Mouse (Mus musculus) embryonic facial prominence, embryonic 11.5 days (tissue): Measurements from ENCODE around the gene Olfr643. TPM values are rescaled to one million over a fixed set of nuclear protein-coding genes. Genes with fewer than 3 reads are reported as not detected.

Experiments
- ATAC-seq: fragments of 200-750 bp; cut with Nextera tagmentation; replicated peaks from 2 replicates; pipeline ENCODE4 v1.8.0; 2017; ENCODE audit warnings: low read depth; ENCODE audit not compliant: insufficient number of reproducible peaks, low FRiP score, low TSS enrichment
- DNase-seq: peaks from one replicate; pipeline ENCODE4 v3.0.0-alpha.2; 2015; ENCODE audit warnings: low spot score
- H3K27ac ChIP-seq: fragments of 300-500 bp; sonication (generic); replicated peaks from 2 replicates; pipeline ENCODE4 v1.5.1; 2014; ENCODE audit warnings: mild to moderate bottlenecking, low read depth, low read length, control low read depth
- H3K27me3 ChIP-seq: fragments of 300-500 bp; sonication (generic); 2 replicates; pipeline ENCODE4 v1.6.1; 2014; ENCODE audit warnings: mild to moderate bottlenecking, low read length, moderate library complexity, mixed read lengths; ENCODE audit not compliant: control insufficient read depth, insufficient read depth
- H3K36me3 ChIP-seq: fragments of 300-500 bp; sonication (generic); replicated peaks from 2 replicates; pipeline ENCODE4 v1.6.1; 2014; ENCODE audit warnings: low read depth, mild to moderate bottlenecking, low read length, moderate library complexity, mixed read lengths; ENCODE audit not compliant: control insufficient read depth, insufficient read depth
- H3K4me1 ChIP-seq: fragments of 300-500 bp; sonication (generic); 2 replicates; pipeline ENCODE4 v1.6.1; 2014; ENCODE audit warnings: low read length, mixed read lengths; ENCODE audit not compliant: control insufficient read depth, insufficient read depth
- H3K4me2 ChIP-seq: fragments of 300-500 bp; sonication (generic); 2 replicates; pipeline ENCODE4 v1.6.1; 2014; ENCODE audit warnings: low read depth, mild to moderate bottlenecking, control low read depth, low read length, moderate library complexity
- H3K4me3 ChIP-seq: fragments of 300-500 bp; sonication (generic); 2 replicates; pipeline ENCODE4 v1.5.1; 2014; ENCODE audit warnings: low read depth, low read length, control low read depth
- H3K9ac ChIP-seq: fragments of 300-500 bp; sonication (generic); replicated peaks from 2 replicates; pipeline ENCODE4 v1.6.1; 2014; ENCODE audit warnings: mild to moderate bottlenecking, control low read depth, low read length
- H3K9me3 ChIP-seq: fragments of 300-500 bp; sonication (generic); replicated peaks from 2 replicates; pipeline ENCODE4 v1.6.1; 2016; ENCODE audit warnings: mild to moderate bottlenecking, low read length, inconsistent platforms, mixed read lengths; ENCODE audit not compliant: control insufficient read depth
- whole genome bisulfite sequencing: fragments of 180-500 bp; shearing (Covaris S2); extraction: QIAGEN DNeasy Blood & Tissue Kit; methylation state at CpG from one replicate; pipeline ENCODE4 v1.1.7; 2014; 5-methylcytosine and 5-hydroxymethylcytosine counted together
- polyA plus RNA-seq: library from polyadenylated mRNA; unstranded; fragments of >200 nt; fragmentation: Nextera tagmentation; extraction: Ambion mirVana; gene quantifications from 2 replicates; pipeline ENCODE4 v1.2.1, GENCODE M21; 2014

The Olfr643 gene
- polyA plus RNA-seq, 1 experiment from 2014 or later: not detected

DNA sequence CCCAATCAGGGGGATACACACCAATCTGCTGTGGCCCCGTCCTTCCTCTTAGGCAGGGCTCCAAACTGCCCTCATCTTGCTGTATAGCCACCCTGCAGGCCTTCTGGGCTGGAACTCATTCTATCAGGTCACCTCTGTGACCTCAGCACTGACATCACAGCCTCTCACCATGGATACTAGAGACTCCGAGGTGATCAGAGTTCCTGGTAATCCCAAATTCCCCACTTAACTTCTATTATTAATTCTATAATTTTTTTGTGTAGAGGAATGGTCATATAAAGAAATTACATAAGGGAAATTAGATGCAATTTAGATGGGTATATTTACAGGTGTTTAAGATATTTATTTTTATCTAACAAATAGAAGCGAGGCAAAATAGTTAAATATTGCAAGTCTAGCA is 6.0 kb upstream of the Olfr643 start, which contains the start of gene Ubqln3:
Gene Ubqln3, minus strand, starts transcription at position 101 of the 400 bp plus-strand sequence.
- DNase-seq (no peak), ATAC-seq (no peak)
- Histone ChIP-seq H3K9me3 (no peaks in the 10 kb centered on the region; the same call in 1 of the 2 replicates), H3K4me2 (no peak within 1 kb of the TSS), H3K9ac (no peak within 1 kb of the TSS), H3K4me3 (no peak within 1 kb of the TSS), H3K27ac (no peak within 1 kb of the TSS), H3K36me3 (no peaks in the 10 kb centered on the region), H3K4me1 (no peaks in the 10 kb centered on the region), H3K27me3 (no peaks in the 10 kb centered on the region)
- 73% methylated on average over 3 of the region's 3 CpGs for WGBS

DNA sequence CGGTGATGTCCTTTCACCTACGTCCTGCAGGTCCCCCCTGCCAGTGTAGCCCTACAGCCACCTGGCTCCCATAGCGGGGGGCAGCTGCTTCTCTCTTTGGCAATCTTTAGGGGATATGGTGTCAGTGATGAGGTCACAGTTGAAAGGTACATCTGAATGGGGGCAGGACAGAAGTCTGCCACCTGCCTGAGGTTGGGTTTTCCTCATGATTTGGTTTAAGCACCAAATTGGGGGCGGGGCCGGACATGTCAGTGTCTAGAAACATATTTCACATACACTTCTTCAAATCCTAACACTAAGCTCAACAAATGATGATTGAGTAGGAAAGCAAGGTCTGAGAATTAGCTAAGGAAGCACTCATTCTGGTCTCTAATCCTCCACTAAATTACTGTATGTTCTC is 7.5 kb downstream of the Olfr643 start, which contains the start of gene Ubqln5:
Gene Ubqln5, minus strand, starts transcription at position 101 of the 400 bp plus-strand sequence.
- WGBS: 89% methylated on average over 5 of the region's 5 CpGs
- H3K4me3 ChIP-seq: no peak within 1 kb of the TSS
- ATAC-seq: no peak
- no peaks in the 10 kb centered on the region for H3K4me1 ChIP-seq
- H3K4me2 ChIP-seq: no peak within 1 kb of the TSS
- no peak within 1 kb of the TSS for H3K27ac ChIP-seq
- DNase-seq: no peak
- H3K36me3 ChIP-seq: no peaks in the 10 kb centered on the region
- H3K9me3 ChIP-seq: no peaks in the 10 kb centered on the region
- H3K9ac ChIP-seq: no peak within 1 kb of the TSS
- no peaks in the 10 kb centered on the region for H3K27me3 ChIP-seq

DNA sequence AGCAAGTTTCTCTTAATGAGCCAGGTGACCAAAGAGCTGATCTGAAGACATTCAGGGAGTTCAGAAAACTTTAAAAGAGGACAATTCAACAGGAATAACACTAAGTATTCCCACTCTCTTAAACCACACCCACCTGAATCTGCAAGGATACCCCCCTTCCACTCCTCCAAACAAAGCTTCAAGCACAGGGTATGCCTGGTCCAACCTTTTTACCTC is 32.5 kb downstream of the Olfr643 start, which contains the start of gene Olfr646:
Gene Olfr646, plus strand, starts transcription at position 117 of the 216 bp plus-strand sequence.
- H3K27me3 ChIP-seq: no peaks in the 10 kb centered on the region
- H3K4me3 ChIP-seq: no peak within 1 kb of the TSS
- H3K36me3 ChIP-seq: no peaks in the 10 kb centered on the region
- no peak within 1 kb of the TSS for H3K9ac ChIP-seq
- no peak within 1 kb of the TSS for H3K27ac ChIP-seq
- no peak for DNase-seq
- no peaks in the 10 kb centered on the region for H3K4me1 ChIP-seq
- no peaks in the 10 kb centered on the region for H3K9me3 ChIP-seq
- no peak within 1 kb of the TSS for H3K4me2 ChIP-seq
- ATAC-seq: no peak

DNA sequence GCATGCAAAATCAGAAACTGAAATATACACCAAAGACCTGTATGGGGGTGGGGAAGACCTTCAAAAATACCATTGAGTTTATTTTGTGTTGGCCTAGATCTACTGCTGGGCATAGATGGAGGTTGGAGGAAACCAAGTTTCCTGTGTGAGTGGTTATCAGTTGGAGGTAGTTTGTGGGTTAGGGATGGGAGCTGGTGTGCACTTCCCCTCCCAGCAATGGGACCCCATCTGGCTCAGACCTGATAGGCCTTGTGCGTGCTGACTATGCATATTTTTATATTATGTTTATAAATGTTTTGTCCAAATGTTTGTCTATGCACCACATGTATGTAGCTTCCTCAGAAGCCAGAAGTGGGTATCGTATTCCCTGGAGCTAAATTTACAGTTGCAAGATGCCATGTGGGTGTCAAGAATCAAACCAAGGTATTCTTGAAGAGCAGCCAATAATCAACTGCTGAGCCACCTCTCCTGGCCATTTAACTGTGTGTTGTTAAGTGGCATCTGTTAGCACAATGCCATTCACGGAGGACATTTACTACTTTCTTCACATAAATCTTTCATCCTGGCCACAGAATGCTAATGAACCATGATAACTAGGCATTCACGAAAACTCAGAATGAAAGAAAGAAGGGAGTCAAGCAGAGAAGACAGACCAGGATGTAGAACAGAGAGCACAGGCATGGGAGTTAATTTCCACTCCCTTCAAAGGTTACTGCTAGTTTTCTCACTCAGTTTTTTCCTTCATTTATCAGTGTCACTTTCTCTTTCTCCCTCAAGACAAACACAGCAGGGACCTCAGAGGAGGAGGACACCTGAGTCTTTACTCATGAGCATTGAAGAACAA is 33.1 kb downstream of the Olfr643 start:
- Histone ChIP-seq H3K27ac (no peak overlapping the region), H3K36me3 (no peaks in the 10 kb centered on the region), H3K4me1 (no peaks in the 10 kb centered on the region), H3K4me2 (no peak overlapping the region), H3K4me3 (no peak overlapping the region), H3K27me3 (no peaks in the 10 kb centered on the region), H3K9ac (no peak overlapping the region), H3K9me3 (no peaks in the 10 kb centered on the region)
- no peak for ATAC-seq
- WGBS: 78% methylated on average over 4 of the region's 4 CpGs
- DNase-seq: no peak

DNA sequence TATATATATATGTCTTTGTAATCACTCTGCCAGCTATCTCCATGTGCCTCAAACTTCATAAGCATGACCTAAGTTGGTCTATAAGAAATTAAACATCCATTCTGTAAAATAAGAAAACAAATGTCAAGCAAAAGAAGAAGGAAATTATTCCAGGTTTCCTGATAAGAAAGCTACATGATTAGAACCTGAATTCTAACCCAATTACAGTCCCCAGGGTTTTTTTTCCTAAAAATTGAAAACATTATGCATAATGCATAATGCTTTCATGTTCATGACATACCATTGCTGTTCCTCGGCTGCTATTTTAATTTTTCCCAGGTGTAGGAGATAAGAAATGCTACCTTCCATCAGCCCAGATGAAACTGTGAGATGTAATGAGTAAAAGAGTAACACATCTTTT is 51.8 kb downstream of the Olfr643 start, which contains the start of gene Olfr645:
Gene Olfr645, minus strand, starts transcription at position 101 of the 400 bp plus-strand sequence.
- no peak for ATAC-seq
- no peak for DNase-seq
- H3K9ac ChIP-seq: no peak within 1 kb of the TSS
- H3K4me1 ChIP-seq: no peaks in the 10 kb centered on the region
- no peak within 1 kb of the TSS for H3K4me3 ChIP-seq
- no peak within 1 kb of the TSS for H3K4me2 ChIP-seq
- H3K36me3 ChIP-seq: no peaks in the 10 kb centered on the region
- H3K9me3 ChIP-seq: no peaks in the 10 kb centered on the region
- WGBS: 69% methylated on average over 1 of the region's 1 CpGs
- H3K27ac ChIP-seq: no peak within 1 kb of the TSS
- no peaks in the 10 kb centered on the region for H3K27me3 ChIP-seq

DNA sequence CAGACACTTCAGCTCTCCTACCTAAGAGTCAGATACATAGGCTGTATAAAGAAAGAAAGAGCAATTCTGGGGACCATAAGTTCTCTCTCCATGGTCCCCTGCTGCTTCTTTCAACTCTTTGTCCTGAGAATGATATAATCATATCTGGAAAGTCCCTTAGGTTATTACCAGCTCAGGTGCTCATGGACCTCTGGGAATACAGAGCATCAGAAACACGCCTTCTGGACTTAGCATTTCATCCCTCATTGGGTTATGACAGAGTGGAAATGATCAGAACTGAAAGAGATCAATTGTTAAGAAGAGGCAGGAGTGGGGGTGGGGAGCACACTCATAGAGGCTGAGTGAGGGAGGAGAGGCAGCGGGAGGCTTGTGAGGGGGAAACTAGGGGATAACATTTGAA is 65.4 kb downstream of the Olfr643 start, which contains the start of gene Olfr644:
Gene Olfr644, minus strand, starts transcription at position 101 of the 400 bp plus-strand sequence.
- no peaks in the 10 kb centered on the region for H3K4me1 ChIP-seq
- 60% methylated on average over 2 of the region's 2 CpGs for WGBS
- ATAC-seq: no peak

DNA sequence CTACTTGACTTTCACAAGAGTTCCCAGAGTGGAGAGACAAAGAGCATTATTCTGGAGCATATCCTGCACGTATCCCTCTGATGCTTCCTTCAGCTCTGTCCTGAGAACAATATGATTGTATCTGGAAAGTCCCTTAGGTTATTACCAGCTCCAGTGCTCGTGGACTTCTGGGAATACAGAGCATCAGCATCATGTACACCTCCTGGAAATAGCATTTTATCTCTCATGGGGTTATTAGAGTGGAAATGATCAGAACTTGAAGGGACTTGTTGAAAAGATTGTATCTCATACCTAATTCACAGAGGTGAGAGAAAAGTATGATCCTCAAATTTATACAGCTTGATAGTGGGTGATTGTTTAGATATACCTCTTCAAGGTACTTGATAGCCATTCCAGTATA is 75.9 kb downstream of the Olfr643 start, which contains the start of gene 4930516K23Rik:
Gene 4930516K23Rik, minus strand, starts transcription at position 101 of the 400 bp plus-strand sequence.
- H3K9ac ChIP-seq: no peak within 1 kb of the TSS
- 54% methylated on average over 2 of the region's 2 CpGs for WGBS
- ATAC-seq (no peak), DNase-seq (no peak)
- H3K36me3 ChIP-seq: no peaks in the 10 kb centered on the region
- H3K4me1 ChIP-seq: no peaks in the 10 kb centered on the region
- no peaks in the 10 kb centered on the region for H3K27me3 ChIP-seq
- H3K4me2 ChIP-seq: no peak within 1 kb of the TSS
- no peak within 1 kb of the TSS for H3K4me3 ChIP-seq
- H3K27ac ChIP-seq: no peak within 1 kb of the TSS
- no peaks in the 10 kb centered on the region for H3K9me3 ChIP-seq

More for the DNA sequence above, 65.4 kb downstream of the Olfr643 start, which contains the start of gene Olfr644:
- Histone ChIP-seq H3K27ac (no peak within 1 kb of the TSS), H3K9ac (no peak within 1 kb of the TSS), H3K4me2 (no peak within 1 kb of the TSS), H3K4me3 (no peak within 1 kb of the TSS), H3K27me3 (no peaks in the 10 kb centered on the region), H3K36me3 (no peaks in the 10 kb centered on the region), H3K9me3 (no peaks in the 10 kb centered on the region)
- no peak for DNase-seq

DNA sequence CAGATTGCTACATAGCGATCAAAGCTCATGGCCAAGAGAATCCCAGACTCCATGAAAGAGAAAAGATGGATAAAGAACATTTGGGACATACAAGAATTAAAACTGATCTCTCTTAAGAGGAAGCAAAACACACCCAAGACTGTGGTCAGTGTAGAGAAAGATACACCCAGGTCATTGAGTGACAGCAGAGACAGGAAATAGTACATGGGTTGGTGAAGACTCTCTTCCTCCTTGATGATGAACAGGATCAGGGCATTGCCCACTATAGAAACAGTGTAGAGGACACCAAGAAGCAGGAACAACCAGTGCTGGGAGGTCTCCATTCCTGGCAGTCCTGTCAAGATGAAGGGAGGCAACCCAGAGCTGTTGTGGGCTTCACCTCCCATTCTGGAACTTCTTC is 78.0 kb downstream of the Olfr643 start:
- no peak for DNase-seq
- Histone ChIP-seq H3K9ac (no peak overlapping the region), H3K36me3 (no peaks in the 10 kb centered on the region), H3K4me1 (no peaks in the 10 kb centered on the region), H3K4me3 (no peak overlapping the region), H3K27me3 (no peaks in the 10 kb centered on the region), H3K27ac (no peak overlapping the region), H3K9me3 (no peaks in the 10 kb centered on the region), H3K4me2 (no peak overlapping the region)
- ATAC-seq: no peak
- WGBS: 90% methylated on average over 1 of the region's 1 CpGs
